Mouse (Mus musculus) heart, postnatal 0 days (tissue): Measurements from ENCODE around the gene Ccm2.

Source experiments
- CTCF ChIP-seq: IDR thresholded peaks from 2 replicates; pipeline ENCODE4 v1.5.1; 2016; ENCODE audit warnings: antibody characterized with exemption, control low read depth, low read depth
- EP300 ChIP-seq: IDR thresholded peaks from 2 replicates; pipeline ENCODE4 v1.6.1; 2016; ENCODE audit warnings: antibody characterized with exemption, low read depth

- TF ChIP-seq CTCF (no peak), EP300 (no peak)
These were observed 31.9 kb upstream of the Ccm2 start for GRCm38 (mm10) chr11:6514837-6515236.
